Mouse (Mus musculus) CH12.LX (cell line): ENCODE results near the gene Lpin2. TPM values are rescaled to one million over a fixed set of nuclear protein-coding genes. Genes with fewer than 3 reads are reported as not detected.

Experiments
- DNase-seq: peaks from one replicate; pipeline ENCODE4 v3.0.0-alpha.2; 2013; ENCODE audit errors: extremely low read depth
- H3K27ac ChIP-seq: 2 replicates; pipeline ENCODE4 v1.5.1; 2012; ENCODE audit warnings: low read depth, mild to moderate bottlenecking, control low read depth, moderate library complexity; ENCODE audit not compliant: insufficient read depth
- H3K27me3 ChIP-seq: replicated peaks from 2 replicates; pipeline ENCODE3; 2012; ENCODE audit warnings: inconsistent platforms
- H3K36me3 ChIP-seq, 2 experiments: replicated peaks in 1 of 2; 2 replicates each; pipeline versions ENCODE3 to v1.6.1; 2012; ENCODE audit warnings: inconsistent platforms in 1 of 2, low read length in 1 of 2, mild to moderate bottlenecking in 1 of 2, mixed read lengths in 1 of 2, moderate library complexity in 1 of 2; ENCODE audit not compliant: control insufficient read depth in 1 of 2, insufficient read depth in 1 of 2
- H3K4me1 ChIP-seq, 2 experiments: 2 replicates each; pipeline ENCODE4 v1.6.1; 2012; ENCODE audit warnings: inconsistent platforms in 1 of 2, moderate library complexity in 1 of 2; ENCODE audit not compliant: insufficient read depth in 2 of 2, control insufficient read depth in 1 of 2
- H3K4me2 ChIP-seq: 2 replicates; pipeline ENCODE4 v1.6.1; 2012; ENCODE audit warnings: low read depth, mild to moderate bottlenecking, control low read depth; ENCODE audit not compliant: poor library complexity, insufficient read depth, severe bottlenecking
- H3K4me3 ChIP-seq, 3 experiments: fragments of 150-350 bp in 1 of 3; sonication (generic) in 1 of 3; replicated peaks in 1 of 3; 2 replicates each; pipeline versions ENCODE3 to v1.5.1; 2011 to 2012; ENCODE audit warnings: low read depth in 2 of 3, low read length in 2 of 3, mild to moderate bottlenecking in 2 of 3, moderate library complexity in 2 of 3, control low read depth in 1 of 3, improper control_type of control experiment in 1 of 3, inconsistent platforms in 1 of 3, mixed read lengths in 1 of 3; ENCODE audit not compliant: poor library complexity in 1 of 3
- H3K79me2 ChIP-seq: replicated peaks from 2 replicates; pipeline ENCODE4 v1.6.1; 2012; ENCODE audit warnings: mild to moderate bottlenecking, moderate library complexity; ENCODE audit not compliant: control insufficient read depth, poor library complexity, insufficient read depth, severe bottlenecking; ENCODE audit errors: extremely low read depth
- H3K9ac ChIP-seq: 2 replicates; pipeline ENCODE4 v1.6.1; 2012; ENCODE audit warnings: low read depth, mild to moderate bottlenecking, control low read depth, moderate library complexity; ENCODE audit not compliant: insufficient read depth
- H3K9me3 ChIP-seq: replicated peaks from 2 replicates; pipeline ENCODE3; 2012; ENCODE audit warnings: low read length, inconsistent platforms, mixed read lengths
- BHLHE40 ChIP-seq: IDR thresholded peaks from 2 replicates; pipeline ENCODE4 v1.6.1; 2011; ENCODE audit warnings: mild to moderate bottlenecking, low read depth, low read length, improper control_type of control experiment
- CTCF ChIP-seq, 2 experiments: IDR thresholded peaks in 1 of 2; conservative IDR thresholded peaks in 1 of 2; 2 replicates each; pipeline ENCODE4 v1.5.1; 2011 to 2012; ENCODE audit warnings: low read depth in 2 of 2, low read length in 2 of 2, improper control_type of control experiment in 1 of 2, inconsistent platforms in 1 of 2, mild to moderate bottlenecking in 1 of 2, moderate library complexity in 1 of 2
- EP300 ChIP-seq: IDR thresholded peaks from 2 replicates; pipeline ENCODE4 v1.6.1; 2011; ENCODE audit warnings: low read length, improper control_type of control experiment
- ETS1 ChIP-seq: conservative IDR thresholded peaks from 2 replicates; pipeline ENCODE4 v1.6.1; 2012; ENCODE audit warnings: low read depth, mild to moderate bottlenecking, inconsistent platforms, low read length, improper control_type of control experiment, moderate library complexity
- GABPA ChIP-seq: IDR thresholded peaks from 2 replicates; pipeline ENCODE4 v1.6.1; 2012; ENCODE audit warnings: low read depth, low read length, improper control_type of control experiment, inconsistent platforms; ENCODE audit not compliant: insufficient replicate concordance
- MAX ChIP-seq: IDR thresholded peaks from 2 replicates; pipeline ENCODE4 v1.6.1; 2011; ENCODE audit warnings: low read length, improper control_type of control experiment
- MEF2A ChIP-seq: IDR thresholded peaks from 2 replicates; pipeline ENCODE4 v1.6.1; 2014; ENCODE audit warnings: low read depth, mild to moderate bottlenecking, inconsistent platforms, low read length, improper control_type of control experiment, borderline replicate concordance
- MXI1 ChIP-seq: IDR thresholded peaks from 2 replicates; pipeline ENCODE4 v1.6.1; 2011; ENCODE audit warnings: mild to moderate bottlenecking, low read depth, low read length, improper control_type of control experiment
- MYC ChIP-seq: IDR thresholded peaks from 2 replicates; pipeline ENCODE4 v1.6.1; 2011; ENCODE audit warnings: low read depth, mild to moderate bottlenecking, improper control_type of control experiment, low read length
- NRF1 ChIP-seq: IDR thresholded peaks from 2 replicates; pipeline ENCODE4 v1.6.1; 2014; ENCODE audit warnings: low read depth, mild to moderate bottlenecking, inconsistent platforms, low read length, improper control_type of control experiment, moderate library complexity
- SMC3 ChIP-seq: IDR thresholded peaks from 2 replicates; pipeline ENCODE4 v1.6.1; 2011; ENCODE audit warnings: low read depth, low read length, improper control_type of control experiment
- TBP ChIP-seq: conservative IDR thresholded peaks from 2 replicates; pipeline ENCODE4 v1.6.1; 2011; ENCODE audit warnings: low read depth, low read length, improper control_type of control experiment
- UBTF ChIP-seq: IDR thresholded peaks from 2 replicates; pipeline ENCODE4 v1.6.1; 2012; ENCODE audit warnings: low read depth, mild to moderate bottlenecking, inconsistent platforms, low read length, improper control_type of control experiment, moderate library complexity
- USF1 ChIP-seq: IDR thresholded peaks from 2 replicates; pipeline ENCODE4 v1.6.1; 2014; ENCODE audit warnings: low read depth, mild to moderate bottlenecking, inconsistent platforms, low read length, improper control_type of control experiment
- ZKSCAN1 ChIP-seq: IDR thresholded peaks from 2 replicates; pipeline ENCODE4 v1.6.1; 2012; ENCODE audit warnings: low read depth, inconsistent platforms, low read length, improper control_type of control experiment, borderline replicate concordance
- dilution Hi-C: fragments of 300-500 bp; cut with MboI; formaldehyde crosslinking; loops from 2 replicates; pipeline ENCODE4 v1.14.3; 2020; ENCODE audit warnings: low sequenced_read_pairs; ENCODE audit not compliant: extremely low pct_unique_long_range_greater_than_20kb, extremely low pct_ligation_motif_present
- in situ Hi-C: fragments of 300-500 bp; cut with MboI; formaldehyde crosslinking; loops from 3 replicates; pipeline ENCODE4 v1.14.3; 2019; ENCODE audit warnings: low sequenced_read_pairs, low pct_ligation_motif_present, low pct_unique_long_range_greater_than_20kb, mixed read lengths
- polyA plus RNA-seq: library from polyadenylated mRNA; unstranded; fragments of >175 nt; gene quantifications from 2 replicates; pipeline ENCODE4 v1.2.1, GENCODE M21; 2012; ENCODE audit warnings: low read depth; ENCODE audit not compliant: insufficient read length
- total RNA-seq, 2 experiments: library from RNA; depleted of rRNA; stranded (reverse); fragments of 300-350 nt in 1 of 2; fragments of >200 nt in 1 of 2; gene quantifications; 2 replicates each; pipeline ENCODE4 v1.2.3; 2012 to 2014

Lpin2 gene
- total and polyA plus RNA-seq, 3 experiments = 25.4 to 31.4 (median 28.1) TPM

DNA sequence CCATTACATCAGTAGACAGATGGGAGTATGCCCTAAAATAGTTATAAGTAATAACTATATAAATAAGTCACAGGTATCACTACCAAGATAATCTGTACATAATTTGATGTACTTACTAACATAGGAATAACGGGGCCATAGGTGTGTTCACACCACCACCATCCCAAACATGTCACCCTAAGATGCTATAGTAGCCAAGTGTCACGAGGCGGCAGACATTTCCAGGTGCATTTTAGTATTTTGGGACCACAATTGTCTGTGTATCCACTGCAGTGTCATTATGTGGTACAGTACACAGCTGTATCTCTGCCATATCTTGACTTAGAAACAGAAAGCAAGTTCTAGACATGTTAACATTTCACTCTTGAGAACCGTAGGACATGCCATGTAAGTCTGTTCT lies 50.9 kb downstream of the Lpin2 start:
- in situ Hi-C loops (no loop called here), dilution Hi-C loops (no loop called here)
- Histone ChIP-seq H3K4me2 (no peak overlapping the region), H3K79me2 (no peaks in the 10 kb centered on the region), H3K9me3 (no peaks in the 10 kb centered on the region), H3K4me1 (peaks cover 0 to 25% of the 10 kb centered on the region in 2 experiments; a peak in 2 of 4 replicates), H3K4me3 (no peak overlapping the region), H3K27ac (no peak overlapping the region), H3K9ac (no peak overlapping the region), H3K36me3 (peaks cover 45 to 75% of the 10 kb centered on the region in 2 experiments), H3K27me3 (no peaks in the 10 kb centered on the region)
- DNase-seq = no peak
- TF ChIP-seq CTCF (conservative IDR thresholded peaks at IDR 0.05 in 1 of 2, IDR thresholded peaks at IDR 0.05 in 1 of 2; ENCODE audit: low read depth in 2 of 2, low read length in 2 of 2) (no peak), USF1 (no peak), ZKSCAN1 (no peak), MEF2A (no peak), MYC (no peak), UBTF (no peak), TBP (no peak), BHLHE40 (no peak), GABPA (no peak), MAX (no peak)

DNA sequence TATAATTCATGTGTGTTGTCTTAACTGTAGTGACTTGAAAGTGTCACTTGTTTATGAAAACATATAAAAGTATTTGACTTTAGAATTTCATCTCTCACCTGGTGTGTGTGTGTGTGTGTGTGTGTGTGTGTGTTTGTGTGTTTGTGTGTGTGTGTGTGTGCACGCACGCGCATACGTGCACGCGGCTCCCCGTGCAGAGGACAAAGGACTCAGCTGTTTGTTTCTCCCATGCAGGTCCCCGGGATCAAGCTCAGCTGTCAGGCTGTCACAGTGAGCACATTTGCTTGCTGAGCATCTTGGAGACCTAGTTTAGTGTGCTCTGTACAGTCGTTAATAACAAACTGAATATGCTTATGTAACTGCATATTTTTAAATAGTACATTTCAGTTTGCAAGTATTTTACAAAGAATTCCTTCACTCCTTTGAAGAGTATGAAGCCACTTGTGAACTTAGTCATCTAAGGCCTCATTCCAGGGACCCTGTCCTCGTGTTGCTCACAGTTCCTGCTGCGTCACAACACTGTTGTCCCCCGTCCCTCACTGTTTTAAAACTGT lies 51.8 kb downstream of the Lpin2 start:
- in situ Hi-C loops = no loop called here
- Histone ChIP-seq H3K27me3 (no peaks in the 10 kb centered on the region), H3K27ac (no peak overlapping the region), H3K9me3 (no peaks in the 10 kb centered on the region), H3K36me3 (peaks cover 45 to 77% of the 10 kb centered on the region in 2 experiments), H3K9ac (no peak overlapping the region), H3K79me2 (no peaks in the 10 kb centered on the region), H3K4me1 (peaks cover 0 to 22% of the 10 kb centered on the region in 2 experiments; a peak in 2 of 4 replicates), H3K4me2 (no peak overlapping the region), H3K4me3 (no peak overlapping the region)
- dilution Hi-C loops = no loop called here
- no peak for DNase-seq
- no peak for TF ChIP-seq MXI1
- TF ChIP-seq ETS1 = no peak
- TF ChIP-seq SMC3 = no peak
- no peak for TF ChIP-seq TBP
- TF ChIP-seq NRF1 = no peak
- no peak for TF ChIP-seq EP300
